Mouse (Mus musculus) adrenal gland, adult 10 weeks (tissue): ENCODE measurements around the gene Gm3646. TPM values are rescaled to one million over a fixed set of nuclear protein-coding genes. Genes with fewer than 3 reads are reported as not detected.

Source experiments
- polyA plus RNA-seq: library from polyadenylated mRNA; stranded (reverse); fragments of 350-450 nt; fragmentation: Illumina TruSeq; extraction: RNeasy Lipid Tissue Mini Kit (QIAGEN cat#74804); gene quantifications from one replicate; pipeline ENCODE4 v1.2.3, GENCODE M21; 2014; ENCODE audit warnings: low read depth, low replicate concordance

Gene Gm3646
- not detected for polyA plus RNA-seq

GRCm38 (mm10) chr1:39805243-39805979 is at the start of gene Gm3646:
Gene Gm3646 (minus strand): TSS chr1:39805332.

Other genes starting within 250 kb of the Gm3646 start
- gene Rnf149, start 227.9 kb downstream of the Gm3646 start, polyA plus RNA-seq: 74.6 TPM
- gene Creg2, start 153.9 kb downstream of the Gm3646 start, polyA plus RNA-seq: 0.29 TPM
- gene Rfx8, start 84.3 kb downstream of the Gm3646 start, polyA plus RNA-seq: not detected
- 87.1 TPM for gene Map4k4, start 95.6 kb upstream of the Gm3646 start, polyA plus RNA-seq